ENCODE assay signal across 8 mouse cellular contexts in genomic region chr11:78245261-78245626, GRCm38 (mm10). TPM values are rescaled to one million over a fixed set of nuclear protein-coding genes. Genes with fewer than 3 reads are reported as not detected.
DNase-seq lines count a peak whose midpoint lies in the region; ATAC-seq and TF ChIP-seq lines count a peak whose summit lies in the region.

No protein-coding gene starts in this region.

- peak overlapping the region; percentile 91 for H3K4me2 ChIP-seq in heart, embryonic 13.5 days
- peak overlapping the region; percentile 76 for H3K4me2 ChIP-seq in forebrain, embryonic 15.5 days (replicated peaks)
- peak overlapping the region; percentile 76 for H3K4me2 ChIP-seq in lung, postnatal 0 days (replicated peaks; ENCODE audit: low read depth, low read length)

- no peak for TF ChIP-seq EP300 in lung, postnatal 0 days (IDR thresholded peaks at IDR 0.05)

- WGBS in heart, embryonic 13.5 days = 1% methylated on average over 19 of the region's 19 CpGs
- 2% methylated on average over 19 of the region's 19 CpGs for WGBS in forebrain, embryonic 15.5 days
- 0% methylated on average over 19 of the region's 19 CpGs for WGBS in lung, postnatal 0 days

- peak overlapping the region; percentile 95 for H3K27ac ChIP-seq in heart, embryonic 13.5 days (replicated peaks)
- H3K27ac ChIP-seq in forebrain, embryonic 15.5 days (replicated peaks) = peak overlapping the region; percentile 98
- H3K27ac ChIP-seq in lung, postnatal 0 days (ENCODE audit: low read length) = peak overlapping the region; percentile 97

- DNase-seq in heart, postnatal 4 days = no peak
- DNase-seq in G1E (ENCODE audit: low spot score) (peak; percentile 13), MN1 (ENCODE audit: low spot score) (no peak)
- DNase-seq in lung, postnatal 0 days (ENCODE audit: low spot score) = no peak
- no peak for DNase-seq in cerebellum, postnatal 4 days (ENCODE audit: low spot score in 2 of 2)
- no peak for DNase-seq in ovary, postnatal 14 days (ENCODE audit: low spot score)

- peaks cover 44% of the 10 kb centered on the region for H3K4me1 ChIP-seq in heart, embryonic 13.5 days
- peaks cover 56% of the 10 kb centered on the region for H3K4me1 ChIP-seq in G1E (ENCODE audit: insufficient read depth, low read depth, low read length)
- H3K4me1 ChIP-seq in forebrain, embryonic 15.5 days = peaks cover 46% of the 10 kb centered on the region
- H3K4me1 ChIP-seq in lung, postnatal 0 days (ENCODE audit: insufficient read depth, low read depth, low read length) = peaks cover 15% of the 10 kb centered on the region

- no peak for TF ChIP-seq CTCF in G1E (IDR thresholded peaks at IDR 0.05; ENCODE audit: low read depth, low read length)
- no peak for TF ChIP-seq CTCF in lung, postnatal 0 days (IDR thresholded peaks at IDR 0.05)

- no peaks in the 10 kb centered on the region for H3K27me3 ChIP-seq in heart, embryonic 13.5 days (replicated peaks)
- no peaks in the 10 kb centered on the region for H3K27me3 ChIP-seq in G1E (ENCODE audit: insufficient read depth, low read length)
- H3K27me3 ChIP-seq in forebrain, embryonic 15.5 days = no peaks in the 10 kb centered on the region
- H3K27me3 ChIP-seq in lung, postnatal 0 days (replicated peaks; ENCODE audit: insufficient read depth, low read length) = no peaks in the 10 kb centered on the region

- peaks cover 12% of the 10 kb centered on the region for H3K36me3 ChIP-seq in heart, embryonic 13.5 days
- peaks cover 43% of the 10 kb centered on the region for H3K36me3 ChIP-seq in G1E (replicated peaks)
- H3K36me3 ChIP-seq in forebrain, embryonic 15.5 days = peaks cover 10% of the 10 kb centered on the region
- no peaks in the 10 kb centered on the region for H3K36me3 ChIP-seq in lung, postnatal 0 days (ENCODE audit: insufficient read depth, low read length)

- peak overlapping the region; percentile 99 for H3K9ac ChIP-seq in heart, embryonic 13.5 days
- H3K9ac ChIP-seq in forebrain, embryonic 15.5 days (replicated peaks) = peak overlapping the region; percentile 74
- peak overlapping the region; percentile 97 for H3K9ac ChIP-seq in lung, postnatal 0 days (replicated peaks; ENCODE audit: low read depth)

- no peaks in the 10 kb centered on the region for H3K9me3 ChIP-seq in heart, embryonic 13.5 days
- H3K9me3 ChIP-seq in G1E (replicated peaks) = no peaks in the 10 kb centered on the region
- H3K9me3 ChIP-seq in forebrain, embryonic 15.5 days = no peaks in the 10 kb centered on the region
- no peaks in the 10 kb centered on the region for H3K9me3 ChIP-seq in lung, postnatal 0 days (ENCODE audit: low read length)

- ATAC-seq in heart, embryonic 13.5 days (ENCODE audit: extremely low read depth, insufficient number of reproducible peaks, low FRiP score, low TSS enrichment) = peak; percentile 21; the same call in 1 of the 2 replicates
- ATAC-seq in G1E (ENCODE audit: extremely low read depth, insufficient number of reproducible peaks, low FRiP score, poor library complexity, severe bottlenecking) = no peak
- ATAC-seq in forebrain, embryonic 15.5 days (replicated peaks) = no peak
- ATAC-seq in lung, postnatal 0 days = no peak

- peak overlapping the region; percentile 99 for H3K4me3 ChIP-seq in heart, embryonic 13.5 days
- peak overlapping the region; percentile 81 for H3K4me3 ChIP-seq in G1E (ENCODE audit: low read depth, low read length)
- H3K4me3 ChIP-seq in forebrain, embryonic 15.5 days = peak overlapping the region; percentile 69
- peak overlapping the region; percentile 96 for H3K4me3 ChIP-seq in lung, postnatal 0 days (ENCODE audit: low read depth, low read length)

RNA-seq across cellular contexts. Expression of gene Sdf2, which starts 0.3 kb away (rescaled TPM):
- polyA plus RNA-seq in heart, embryonic 13.5 days (2015; fragmentation: Nextera tagmentation; extraction: Ambion mirVana) = 54.1 and 60.7 TPM in 2 replicates
- total RNA-seq in heart, postnatal 4 days (2021) = 10 to 100 TPM; 41.2 to 43.9 TPM
- total RNA-seq in G1E (2014; fragmentation: Nextera tagmentation) = 19.5 and 22.7 TPM in 2 replicates
- 31.5 and 41.4 TPM in 2 replicates for total RNA-seq in G1E (2017)
- polyA plus RNA-seq in G1E (2012) = 2.3 and 7.8 TPM in 2 replicates
- 66.7 and 69.4 TPM in 2 replicates for polyA plus RNA-seq in forebrain, embryonic 15.5 days (2015; fragmentation: Nextera tagmentation; extraction: Ambion mirVana)
- 96.2 and 109 TPM in 2 replicates for polyA plus RNA-seq in lung, postnatal 0 days (2015; fragmentation: Nextera tagmentation; extraction: Ambion mirVana)

RNA-seq across cellular contexts. Expression of gene Supt6, which starts 0.5 kb away (rescaled TPM):
- 16.6 and 17.0 TPM in 2 replicates for polyA plus RNA-seq in heart, embryonic 13.5 days (2015; fragmentation: Nextera tagmentation; extraction: Ambion mirVana)
- total RNA-seq in heart, postnatal 4 days (2021) = 10 to 100 TPM; 35.7 to 37.2 TPM
- total RNA-seq in G1E (2014; fragmentation: Nextera tagmentation) = 118 and 127 TPM in 2 replicates
- 34.5 and 44.9 TPM in 2 replicates for total RNA-seq in G1E (2017)
- polyA plus RNA-seq in G1E (2012) = 129 and 137 TPM in 2 replicates
- polyA plus RNA-seq in forebrain, embryonic 15.5 days (2015; fragmentation: Nextera tagmentation; extraction: Ambion mirVana) = 29.0 and 29.4 TPM in 2 replicates
- 11.4 and 12.2 TPM in 2 replicates for polyA plus RNA-seq in lung, postnatal 0 days (2015; fragmentation: Nextera tagmentation; extraction: Ambion mirVana)

RNA-seq across cellular contexts. Expression of gene 2610507B11Rik, which starts 16.3 kb away (rescaled TPM):
- 56.4 and 59.8 TPM in 2 replicates for polyA plus RNA-seq in heart, embryonic 13.5 days (2015; fragmentation: Nextera tagmentation; extraction: Ambion mirVana)
- total RNA-seq in heart, postnatal 4 days (2021) = 100 to 1,000 TPM; 178 to 185 TPM
- 95.8 and 113 TPM in 2 replicates for total RNA-seq in G1E (2014; fragmentation: Nextera tagmentation)
- 53.9 and 55.8 TPM in 2 replicates for total RNA-seq in G1E (2017)
- 63.8 and 70.6 TPM in 2 replicates for polyA plus RNA-seq in G1E (2012)
- 58.5 and 60.5 TPM in 2 replicates for polyA plus RNA-seq in forebrain, embryonic 15.5 days (2015; fragmentation: Nextera tagmentation; extraction: Ambion mirVana)
- polyA plus RNA-seq in lung, postnatal 0 days (2015; fragmentation: Nextera tagmentation; extraction: Ambion mirVana) = 59.9 and 72.9 TPM in 2 replicates

RNA-seq across cellular contexts. Expression of gene BC030499, which starts 45.4 kb away (rescaled TPM):
- polyA plus RNA-seq in heart, embryonic 13.5 days (2015; fragmentation: Nextera tagmentation; extraction: Ambion mirVana) = 0.20 and 0.29 TPM in 2 replicates
- 1 to 10 TPM; 1.2 to 1.4 TPM for total RNA-seq in heart, postnatal 4 days (2021)
- total RNA-seq in G1E (2014; fragmentation: Nextera tagmentation) = 2.5 and 3.7 TPM in 2 replicates
- 0.99 and 1.2 TPM in 2 replicates for total RNA-seq in G1E (2017)
- polyA plus RNA-seq in G1E (2012) = 0.04 TPM in 1 of 2 replicates, not detected in the other
- polyA plus RNA-seq in forebrain, embryonic 15.5 days (2015; fragmentation: Nextera tagmentation; extraction: Ambion mirVana) = 0.17 and 0.27 TPM in 2 replicates
- 0.33 TPM in 1 of 2 replicates, not detected in the other for polyA plus RNA-seq in lung, postnatal 0 days (2015; fragmentation: Nextera tagmentation; extraction: Ambion mirVana)

RNA-seq across cellular contexts. Expression of gene Proca1, which starts 52.1 kb away (rescaled TPM):
- polyA plus RNA-seq in heart, embryonic 13.5 days (2015; fragmentation: Nextera tagmentation; extraction: Ambion mirVana) = 2.2 and 2.9 TPM in 2 replicates
- total RNA-seq in heart, postnatal 4 days (2021) = 1 to 10 TPM in 1 of 2 experiments, under 1 TPM in 1; 0.81 to 1.4 TPM
- total RNA-seq in G1E (2014; fragmentation: Nextera tagmentation) (not detected in 2 replicates), G1E (2017) (0.22 TPM in 1 of 2 replicates, not detected in the other)
- polyA plus RNA-seq in G1E (2012) = not detected in 2 replicates
- polyA plus RNA-seq in forebrain, embryonic 15.5 days (2015; fragmentation: Nextera tagmentation; extraction: Ambion mirVana) = 1.3 TPM in 2 replicates
- polyA plus RNA-seq in lung, postnatal 0 days (2015; fragmentation: Nextera tagmentation; extraction: Ambion mirVana) = 8.1 and 11.2 TPM in 2 replicates
